Mouse (Mus musculus) MEL-GATA-1-ER (cell line): ENCODE measurements around the gene Olfr711.
"Not testable (repeated sequence)": the region's sequence is repeated elsewhere in the genome, so short reads cannot be mapped to it uniquely, and the experiment has no call there.

Experiments
- DNase-seq: peaks from one replicate; pipeline ENCODE4 v3.0.0-alpha.2; 2012; ENCODE audit warnings: low read depth; ENCODE audit errors: extremely low read depth

Gene Olfr711

DNA sequence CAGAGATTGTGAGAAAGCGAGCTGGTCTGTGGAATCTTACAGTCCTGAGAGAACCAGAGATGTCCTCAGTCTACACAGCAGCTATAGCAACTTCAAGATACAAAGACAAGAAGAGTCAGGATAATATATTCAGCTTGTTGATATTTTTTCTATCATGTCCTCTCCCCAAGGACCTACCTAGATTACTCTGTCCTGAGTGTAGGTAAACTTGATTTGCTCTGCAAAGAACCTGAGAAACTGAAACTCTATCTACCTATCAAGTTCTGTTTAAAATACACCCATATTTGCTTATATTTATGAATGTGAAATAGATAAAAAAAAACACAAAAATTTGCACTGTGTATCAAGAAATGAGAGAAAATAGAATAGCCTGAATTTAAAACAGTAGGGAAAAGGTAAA, at the start of gene Olfr711:
Gene Olfr711 (minus strand): TSS at position 101 of the 400 bp plus-strand sequence.
- DNase-seq: no peak

- DNase-seq: no peak
Measured at GRCm38 (mm10) chr7:107005972-107006371, 30.7 kb upstream of the Olfr711 start, which contains the start of gene Olfr2. Gene Olfr2, minus strand, starts transcription at chr7:107006072.

DNA sequence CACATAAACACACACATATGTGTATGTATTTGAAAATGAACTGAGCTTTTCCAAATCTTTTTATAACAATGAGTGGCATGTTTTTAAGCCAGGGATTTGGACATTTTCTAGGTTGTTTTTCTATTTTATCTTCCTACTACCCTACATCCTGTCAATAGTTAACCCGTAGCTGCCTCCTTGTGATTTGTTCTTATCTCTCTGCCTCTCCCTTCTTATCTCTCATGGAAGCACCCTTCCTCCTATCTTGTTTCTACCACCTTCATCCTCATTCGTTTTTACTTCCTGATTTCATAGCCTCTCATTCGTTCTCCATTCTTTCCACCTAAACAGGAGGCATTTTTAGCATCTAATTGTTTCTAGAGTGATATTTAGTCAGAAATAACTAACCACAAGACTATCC, 28.9 kb upstream of the Olfr711 start:
- DNase-seq: no peak

- no peak for DNase-seq
Measured at GRCm38 (mm10) chr7:107000798-107001197, 25.5 kb upstream of the Olfr711 start.

DNA sequence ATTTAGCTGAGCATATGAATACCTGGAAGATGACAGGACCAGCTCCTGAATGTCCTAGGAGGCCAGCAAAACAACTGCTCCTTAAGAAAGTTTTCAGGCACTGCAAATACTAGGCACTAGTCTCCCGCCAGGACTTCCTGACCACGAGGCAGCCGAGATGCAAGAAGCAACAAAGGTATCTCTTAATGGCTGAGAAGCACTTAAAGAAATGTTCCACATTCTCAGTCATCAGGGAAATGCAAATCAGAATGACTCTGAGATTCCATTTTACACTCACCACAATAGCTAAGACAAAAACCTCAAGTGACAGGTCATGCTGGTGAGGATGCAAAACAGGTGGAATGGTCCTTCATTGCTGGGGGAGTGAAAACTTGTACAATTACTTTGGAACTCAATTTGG, 10.0 kb upstream of the Olfr711 start:
- DNase-seq: no peak

- DNase-seq: not testable (repeated sequence)
Measured at GRCm38 (mm10) chr7:106967503-106967902, 7.8 kb downstream of the Olfr711 start.

GRCm38 (mm10) chr7:106963837-106964236, 11.4 kb downstream of the Olfr711 start, which contains the start of gene Olfr6:
Gene Olfr6, minus strand, starts transcription at chr7:106963937.
- no peak for DNase-seq

- DNase-seq: no peak
Measured at GRCm38 (mm10) chr7:106948212-106948611, 27.0 kb downstream of the Olfr711 start, which contains the start of gene Olfr710. Gene Olfr710, minus strand, starts transcription at chr7:106948312.

- no peak for DNase-seq
Measured at GRCm38 (mm10) chr7:106932119-106932518, 43.1 kb downstream of the Olfr711 start, which contains the start of gene Olfr709-ps1. Gene Olfr709-ps1, minus strand, starts transcription at chr7:106932219.

DNA sequence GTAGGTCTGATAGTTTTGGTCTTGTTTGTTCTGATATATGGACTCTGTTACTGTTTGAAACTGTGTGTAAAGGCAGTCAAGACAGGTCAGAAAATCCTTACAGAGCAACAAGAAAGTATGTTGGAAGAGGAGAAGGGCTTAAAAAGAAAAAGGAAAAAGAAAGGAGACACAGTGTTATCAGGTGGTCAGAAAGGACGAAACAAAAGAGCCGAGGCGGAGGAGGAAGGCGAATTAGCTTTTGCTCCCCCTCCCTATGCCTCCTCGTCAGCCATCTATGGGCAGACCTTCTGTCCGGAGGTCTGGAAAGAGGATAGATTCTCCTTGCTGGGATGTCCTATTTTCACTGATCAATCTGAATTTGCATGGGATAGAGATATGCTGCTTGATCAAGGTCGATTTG, 54.3 kb downstream of the Olfr711 start:
- DNase-seq: not testable (repeated sequence)
